Mouse (Mus musculus): ENCODE data around the gene St6galnac6. TPM values are rescaled to one million over a fixed set of nuclear protein-coding genes. Genes with fewer than 3 reads are reported as not detected.

The St6galnac6 gene
- 100 to 1,000 TPM; 108 to 117 TPM for total RNA-seq (2021)
- long read RNA-seq, experiment 1, partial matches to known transcripts, result 6 of 13 reads
- long read RNA-seq, experiment 1, other reads (novel, unspliced or antisense), result 5 of 13 reads
- long read RNA-seq, experiment 2, partial matches to known transcripts, result 0 of 4 reads
- long read RNA-seq, experiment 2, other reads (novel, unspliced or antisense), result 3 of 4 reads

- DNase-seq, result no peak
Observed at GRCm38 (mm10) chr2:32599409-32599808, at the start of gene St6galnac6. Gene St6galnac6, plus strand, starts transcription at chr2:32599709.

GRCm38 (mm10) chr2:32549764-32550163, 49.7 kb upstream of the St6galnac6 start:
- peak; percentile 84 to 89 for DNase-seq

GRCm38 (mm10) chr2:32551236-32551635, 48.3 kb upstream of the St6galnac6 start:
- no peak for DNase-seq

GRCm38 (mm10) chr2:32553592-32554148, 45.8 kb upstream of the St6galnac6 start:
- no peak for DNase-seq

DNA sequence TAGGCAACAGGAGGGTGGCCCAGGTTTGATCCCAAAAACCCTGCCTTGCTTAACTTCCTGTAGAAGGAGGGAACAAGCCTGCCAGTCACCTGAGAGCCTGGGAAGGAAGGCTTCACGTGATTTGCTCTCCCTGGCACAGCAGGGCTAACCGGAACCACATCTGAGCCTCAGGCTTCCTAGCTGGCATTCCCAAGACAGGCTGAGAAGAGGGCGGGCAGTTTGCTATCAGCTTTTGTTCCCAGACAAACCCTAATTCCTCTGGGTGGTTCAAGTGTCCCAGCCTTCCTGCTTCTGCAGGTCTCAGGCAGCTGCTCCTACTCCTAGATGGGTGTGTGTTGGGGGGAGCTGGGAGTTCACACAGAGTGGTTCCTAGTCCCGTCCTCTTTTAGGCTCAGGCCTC, 44.0 kb upstream of the St6galnac6 start:
- no peak for DNase-seq

- DNase-seq, result no peak
Observed at GRCm38 (mm10) chr2:32556019-32556418, 43.5 kb upstream of the St6galnac6 start.

GRCm38 (mm10) chr2:32559570-32559969, 39.9 kb upstream of the St6galnac6 start:
- DNase-seq, result no peak

DNA sequence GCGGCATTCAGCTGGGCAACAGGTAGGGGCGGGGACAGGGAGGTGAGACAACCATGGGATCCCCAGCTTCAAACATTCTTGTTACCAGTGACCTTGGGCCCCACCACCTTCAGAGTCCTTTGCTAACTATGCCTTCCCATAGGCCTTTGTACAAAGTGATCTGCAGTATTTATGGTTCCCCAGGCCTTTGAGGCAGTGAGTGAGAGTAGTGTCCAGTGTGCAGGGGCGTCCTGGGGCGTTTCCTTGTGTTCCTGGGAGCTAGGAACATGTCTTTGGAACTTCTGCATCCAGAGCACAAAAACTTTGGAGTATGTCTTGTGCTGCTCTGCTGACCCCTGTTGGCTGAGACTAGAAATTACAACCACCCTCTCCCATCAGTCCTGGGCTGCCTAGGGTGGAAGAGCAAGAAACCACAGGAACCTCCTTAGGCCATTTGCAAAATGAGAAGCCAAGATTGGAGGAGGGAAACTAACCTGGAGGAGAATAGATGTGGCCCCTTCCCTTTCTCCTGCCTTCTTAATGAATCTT, 32.9 kb upstream of the St6galnac6 start:
- peak; percentile 79 to 84 for DNase-seq

GRCm38 (mm10) chr2:32568149-32568548, 31.4 kb upstream of the St6galnac6 start:
- DNase-seq, result peak in 1 of 2 experiments; percentile 33

- DNase-seq, result peak in 1 of 2 experiments; percentile 32
Observed at GRCm38 (mm10) chr2:32568941-32569340, 30.6 kb upstream of the St6galnac6 start.

GRCm38 (mm10) chr2:32570698-32571494, 28.6 kb upstream of the St6galnac6 start, which contains the start of gene Dpm2:
Gene Dpm2, plus strand, starts transcription at chr2:32570858.
- DNase-seq, result peak; percentile 95

- DNase-seq, result no peak
Observed at GRCm38 (mm10) chr2:32572196-32572595, 27.3 kb upstream of the St6galnac6 start.

DNA sequence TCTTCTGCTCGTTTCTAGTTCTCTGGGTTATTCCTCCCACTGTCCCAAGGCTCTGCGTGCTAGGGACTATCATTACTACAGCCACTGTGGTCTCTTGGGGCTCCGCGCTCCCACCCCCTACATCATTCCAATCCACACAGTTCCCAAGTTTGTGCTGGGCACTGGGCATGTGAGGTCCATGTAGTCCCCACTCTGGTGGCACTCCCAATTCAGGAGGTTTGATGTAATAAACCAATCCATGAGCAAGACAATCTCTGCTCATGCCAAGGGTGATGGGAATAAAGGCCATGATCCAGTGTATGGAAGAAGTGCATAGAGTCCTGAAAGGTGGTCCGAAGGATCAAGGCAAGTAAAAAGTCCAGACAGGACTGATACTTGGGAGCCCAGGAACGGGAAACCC, 25.0 kb upstream of the St6galnac6 start, which contains the start of gene Pip5kl1:
Gene Pip5kl1, plus strand, starts transcription at position 301 of the 400 bp plus-strand sequence.
- no peak for DNase-seq

- peak in 1 of 2 experiments; percentile 73 for DNase-seq
Observed at GRCm38 (mm10) chr2:32574901-32575585, 24.5 kb upstream of the St6galnac6 start.

DNA sequence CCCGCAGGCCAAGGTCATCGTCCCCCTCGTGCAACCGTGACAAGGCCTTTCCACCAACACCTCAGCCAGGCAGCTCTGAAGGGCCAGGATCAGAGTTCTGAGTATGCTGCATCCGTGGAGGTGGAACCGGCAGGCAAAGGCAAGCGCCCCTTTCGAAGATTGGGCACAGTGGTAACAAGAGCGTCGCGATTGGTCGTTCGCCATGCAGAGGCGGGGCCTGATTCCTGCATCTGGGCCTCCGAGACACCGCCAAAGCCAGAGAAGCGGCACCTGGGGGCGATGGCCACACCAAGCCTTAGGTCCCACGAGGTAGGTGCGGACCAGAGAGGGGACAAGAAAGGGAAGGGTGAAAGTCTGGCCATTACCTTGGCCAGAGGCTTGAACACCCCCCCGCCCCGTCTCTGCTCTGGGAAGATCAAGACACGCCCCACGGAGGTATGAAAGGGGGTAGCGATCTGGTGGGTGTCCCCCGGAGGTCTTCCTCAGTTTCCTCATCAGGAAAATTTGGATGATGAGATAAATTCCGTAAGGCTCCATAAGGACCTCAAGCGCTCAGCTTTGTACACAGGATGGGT, 23.8 kb upstream of the St6galnac6 start, which contains the start of gene 9430097D07Rik:
Gene 9430097D07Rik, minus strand, starts transcription at position 99 of the 575 bp plus-strand sequence.
- DNase-seq, result no peak

DNA sequence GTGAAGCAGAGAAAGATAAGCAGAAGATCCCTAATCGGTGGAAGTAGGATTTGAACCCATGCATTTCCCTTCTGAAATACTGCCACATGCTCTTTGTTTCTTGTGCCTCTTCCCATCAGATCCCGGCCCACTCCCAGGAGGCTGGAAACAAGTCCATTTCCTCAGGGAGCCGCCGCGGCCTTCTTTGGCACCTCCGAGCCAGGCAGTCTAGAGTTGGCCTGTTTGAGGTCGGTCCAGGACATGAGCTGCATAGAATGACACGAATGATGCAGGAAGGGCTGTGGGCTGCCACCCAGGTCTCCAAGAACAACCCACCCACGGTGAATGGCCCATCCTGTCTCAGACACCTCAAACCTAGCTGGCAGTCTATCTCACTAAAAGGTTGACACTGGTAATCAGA, 23.0 kb upstream of the St6galnac6 start:
- no peak for DNase-seq

DNA sequence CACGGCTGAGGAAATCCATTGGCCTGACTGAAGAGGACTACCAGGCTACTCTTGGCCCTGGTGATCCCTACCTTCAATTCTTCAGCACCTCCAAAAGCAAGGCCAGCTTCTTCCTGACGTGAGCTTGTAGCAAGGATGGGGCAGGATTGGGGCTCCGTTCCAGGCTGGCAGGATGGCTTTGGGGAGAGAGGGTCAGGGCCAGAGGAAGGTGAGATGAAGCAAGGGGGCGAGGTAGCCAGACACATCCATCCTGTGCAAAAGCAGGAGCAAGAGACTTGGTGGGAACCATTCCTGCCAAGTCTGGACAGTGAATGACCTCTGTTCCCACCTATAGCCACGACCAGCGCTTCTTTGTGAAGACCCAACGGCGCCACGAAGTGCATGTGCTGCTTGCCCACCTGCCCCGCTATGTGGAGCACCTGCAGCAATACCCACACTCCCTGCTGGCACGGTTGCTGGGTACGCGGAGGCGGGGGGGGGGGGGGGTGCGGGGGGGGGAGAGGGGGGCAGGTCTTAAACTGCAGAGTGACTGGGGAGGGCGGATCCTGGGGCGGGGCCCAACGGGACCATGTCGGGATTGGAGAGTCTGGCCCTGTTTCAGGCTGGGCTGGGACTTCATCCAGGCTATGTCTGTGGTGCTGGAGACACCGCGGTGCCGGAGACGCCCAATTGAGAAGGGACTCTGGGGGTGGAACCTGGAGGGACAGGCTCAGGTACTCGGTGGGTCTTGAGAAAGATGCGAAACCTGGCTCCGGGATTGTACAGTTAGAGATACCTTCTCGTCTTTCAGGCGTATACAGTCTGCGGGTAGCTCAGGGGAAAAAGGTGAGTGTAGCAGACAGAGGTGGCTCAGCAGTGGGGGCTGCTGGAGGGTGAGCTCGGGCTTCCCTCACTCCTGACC, 21.1 kb upstream of the St6galnac6 start:
- no peak for DNase-seq

DNA sequence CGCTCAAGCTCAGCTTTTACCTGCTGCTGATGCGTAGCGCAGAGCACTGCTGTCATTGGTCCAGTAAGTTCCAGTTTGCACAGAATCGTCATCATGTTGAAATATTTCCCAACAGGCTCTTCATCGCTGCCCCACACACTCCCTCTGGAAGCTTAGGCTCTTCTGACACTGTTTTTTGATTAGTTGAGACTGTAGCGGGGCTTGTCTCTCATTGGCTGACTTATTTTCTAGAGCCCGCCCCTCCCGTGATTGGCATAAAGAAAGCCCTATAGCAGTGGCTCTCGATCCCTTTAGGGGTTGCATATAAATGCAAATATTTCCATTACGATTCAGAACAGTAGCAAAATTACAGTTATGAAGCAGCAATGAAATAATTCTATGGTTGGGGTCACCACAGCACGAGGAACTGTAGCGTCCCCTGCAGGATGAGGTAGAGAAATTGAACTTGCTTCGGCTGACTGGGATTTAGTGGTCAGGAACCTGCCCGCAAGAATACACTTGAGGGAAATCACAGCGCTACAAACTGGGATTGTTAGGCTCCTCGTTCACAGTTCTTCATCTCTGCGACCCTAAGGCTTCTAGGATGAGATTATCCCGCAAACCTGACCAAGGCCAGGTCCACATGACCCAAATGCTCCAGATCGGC, 17.9 kb upstream of the St6galnac6 start:
- DNase-seq, result no peak

GRCm38 (mm10) chr2:32582830-32583799, 16.4 kb upstream of the St6galnac6 start:
- DNase-seq, result peak; percentile 88 to 90

Data from heart, adult 18-20 months (tissue).